Mouse (Mus musculus): ENCODE measurements around the gene Anks3. TPM values are rescaled to one million over a fixed set of nuclear protein-coding genes. Genes with fewer than 3 reads are reported as not detected.

The Anks3 gene
- total and polyA plus RNA-seq, 2 experiments from 2014 or later: 38.0 to 47.7 TPM

DNA sequence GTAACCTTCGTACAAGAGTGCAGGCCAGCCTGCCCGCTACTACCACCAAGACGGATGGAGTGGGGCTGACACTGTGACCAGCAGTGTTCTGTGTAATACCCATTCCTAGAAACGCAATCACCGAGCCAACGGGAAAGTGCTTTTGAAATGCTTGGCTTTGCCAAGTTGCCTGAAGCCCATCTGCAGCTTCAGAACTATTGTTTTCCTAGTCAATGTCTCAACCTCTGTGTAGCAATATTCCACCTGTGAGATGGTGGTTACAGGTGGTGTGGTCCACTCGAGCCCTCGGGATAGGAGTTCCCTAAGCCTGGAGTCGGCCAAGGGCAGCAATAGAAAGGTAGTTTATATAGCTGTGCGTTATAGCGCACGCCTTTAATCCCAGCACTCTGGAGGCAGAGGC lies 20.7 kb upstream of the Anks3 start:
- DNase-seq (ENCODE audit: low spot score) (no peak), ATAC-seq (no peak)
- WGBS: 92% methylated on average over 12 of the region's 12 CpGs
- no peaks in the 10 kb centered on the region for H3K36me3 ChIP-seq (ENCODE audit: insufficient read depth, low read length)
- no peak overlapping the region for H3K4me3 ChIP-seq (ENCODE audit: low read length)
- H3K9ac ChIP-seq (replicated peaks; ENCODE audit: low read length): no peak overlapping the region
- no peak overlapping the region for H3K4me2 ChIP-seq (ENCODE audit: low read depth, low read length)
- no peak for TF ChIP-seq CTCF (IDR thresholded peaks at IDR 0.05; ENCODE audit: low read depth)
- H3K27me3 ChIP-seq (ENCODE audit: insufficient read depth, low read length): no peaks in the 10 kb centered on the region
- no peaks in the 10 kb centered on the region for H3K4me1 ChIP-seq (ENCODE audit: insufficient read depth, low read length)
- no peaks in the 10 kb centered on the region for H3K9me3 ChIP-seq (ENCODE audit: low read length)
- no peak overlapping the region for H3K27ac ChIP-seq

- H3K27ac ChIP-seq: no peak overlapping the region
- no peaks in the 10 kb centered on the region for H3K9me3 ChIP-seq (ENCODE audit: low read length)
- TF ChIP-seq CTCF (IDR thresholded peaks at IDR 0.05; ENCODE audit: low read depth): peak; percentile 67
- WGBS: 66% methylated on average over 4 of the region's 4 CpGs
- H3K4me2 ChIP-seq (ENCODE audit: low read depth, low read length): no peak overlapping the region
- no peaks in the 10 kb centered on the region for H3K27me3 ChIP-seq (ENCODE audit: insufficient read depth, low read length)
- no peak overlapping the region for H3K9ac ChIP-seq (replicated peaks; ENCODE audit: low read length)
- no peak overlapping the region for H3K4me3 ChIP-seq (ENCODE audit: low read length)
- no peaks in the 10 kb centered on the region for H3K4me1 ChIP-seq (ENCODE audit: insufficient read depth, low read length)
- no peaks in the 10 kb centered on the region for H3K36me3 ChIP-seq (ENCODE audit: insufficient read depth, low read length)
- peak; percentile 39 for DNase-seq (ENCODE audit: low spot score)
- peak; percentile 59; the same call in 1 of the 2 replicates for ATAC-seq
These were observed 15.9 kb upstream of the Anks3 start for GRCm38 (mm10) chr16:4979755-4980380.

DNA sequence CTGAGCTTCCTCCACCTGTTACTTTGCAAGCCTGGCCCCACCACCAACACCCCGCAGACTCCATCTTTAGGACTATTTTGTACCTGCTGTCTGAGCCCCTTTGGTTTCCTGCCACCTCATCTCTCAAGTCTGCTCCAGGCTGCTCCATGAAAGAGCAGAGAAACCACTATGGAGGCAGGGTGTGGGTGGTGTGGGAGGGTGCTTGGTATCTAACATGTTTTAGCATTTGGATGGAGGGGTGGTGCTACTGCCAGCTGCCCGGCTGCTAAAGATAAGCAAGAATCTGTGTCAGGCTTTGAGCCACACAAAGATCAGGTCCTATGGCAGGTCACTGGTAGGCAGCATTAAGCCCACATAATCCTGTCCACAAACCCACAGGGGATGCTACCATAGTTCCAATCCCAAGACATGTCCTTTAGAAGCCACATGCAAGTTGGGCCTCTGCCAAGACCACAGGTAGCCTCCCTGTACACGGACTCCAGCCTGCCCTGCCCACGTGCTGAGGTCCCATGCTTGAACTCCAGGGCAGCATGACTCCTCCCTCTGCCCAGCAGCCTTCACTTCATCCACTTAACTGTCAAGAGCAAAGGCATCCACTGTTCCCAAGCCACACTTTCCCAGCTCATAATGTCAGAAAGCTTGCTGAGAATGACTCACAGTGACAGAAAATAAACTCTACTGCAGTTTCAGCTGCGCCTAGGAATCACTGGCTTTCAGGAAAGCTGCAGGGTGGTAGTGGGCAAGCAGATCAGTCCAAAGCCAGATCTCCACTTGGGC lies 14.5 kb upstream of the Anks3 start:
- Histone ChIP-seq H3K36me3 (ENCODE audit: insufficient read depth, low read length) (no peaks in the 10 kb centered on the region), H3K27ac (no peak overlapping the region), H3K4me2 (ENCODE audit: low read depth, low read length) (no peak overlapping the region), H3K9me3 (ENCODE audit: low read length) (no peaks in the 10 kb centered on the region), H3K27me3 (ENCODE audit: insufficient read depth, low read length) (no peaks in the 10 kb centered on the region), H3K4me1 (ENCODE audit: insufficient read depth, low read length) (no peaks in the 10 kb centered on the region), H3K4me3 (ENCODE audit: low read length) (no peak overlapping the region), H3K9ac (replicated peaks; ENCODE audit: low read length) (no peak overlapping the region)
- 61% methylated on average over 5 of the region's 5 CpGs for WGBS
- TF ChIP-seq CTCF (IDR thresholded peaks at IDR 0.05; ENCODE audit: low read depth): no peak
- DNase-seq (ENCODE audit: low spot score): no peak
- ATAC-seq: no peak

DNA sequence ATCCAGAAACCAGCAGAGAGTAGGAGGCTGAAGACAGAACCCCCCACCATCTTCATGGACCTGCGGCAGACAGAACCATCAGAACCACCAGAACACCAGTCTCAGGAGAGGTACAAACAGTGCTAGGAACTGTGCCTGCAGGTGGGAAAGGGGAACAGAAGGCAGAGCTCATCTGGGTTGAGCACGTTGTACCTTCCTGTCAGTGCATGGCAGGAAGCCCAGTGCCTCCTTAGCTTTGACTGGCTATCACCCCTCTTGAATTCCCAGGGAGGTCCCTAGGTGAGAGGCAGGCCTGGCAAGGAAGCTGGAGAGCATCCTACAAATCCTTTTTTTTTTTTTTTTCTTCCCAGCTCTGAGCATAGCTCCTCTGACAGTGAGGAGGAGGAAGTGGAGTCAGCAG lies 12.2 kb upstream of the Anks3 start:
- H3K9me3 ChIP-seq (ENCODE audit: low read length): no peaks in the 10 kb centered on the region
- no peak overlapping the region for H3K27ac ChIP-seq
- H3K36me3 ChIP-seq (ENCODE audit: insufficient read depth, low read length): no peaks in the 10 kb centered on the region
- H3K9ac ChIP-seq (replicated peaks; ENCODE audit: low read length): no peak overlapping the region
- H3K4me2 ChIP-seq (ENCODE audit: low read depth, low read length): no peak overlapping the region
- H3K27me3 ChIP-seq (ENCODE audit: insufficient read depth, low read length): no peaks in the 10 kb centered on the region
- ATAC-seq (no peak), DNase-seq (ENCODE audit: low spot score) (no peak)
- H3K4me1 ChIP-seq (ENCODE audit: insufficient read depth, low read length): no peaks in the 10 kb centered on the region
- H3K4me3 ChIP-seq (ENCODE audit: low read length): no peak overlapping the region
- no peak for TF ChIP-seq CTCF (IDR thresholded peaks at IDR 0.05; ENCODE audit: low read depth)
- WGBS: 54% methylated on average over 2 of the region's 2 CpGs

DNA sequence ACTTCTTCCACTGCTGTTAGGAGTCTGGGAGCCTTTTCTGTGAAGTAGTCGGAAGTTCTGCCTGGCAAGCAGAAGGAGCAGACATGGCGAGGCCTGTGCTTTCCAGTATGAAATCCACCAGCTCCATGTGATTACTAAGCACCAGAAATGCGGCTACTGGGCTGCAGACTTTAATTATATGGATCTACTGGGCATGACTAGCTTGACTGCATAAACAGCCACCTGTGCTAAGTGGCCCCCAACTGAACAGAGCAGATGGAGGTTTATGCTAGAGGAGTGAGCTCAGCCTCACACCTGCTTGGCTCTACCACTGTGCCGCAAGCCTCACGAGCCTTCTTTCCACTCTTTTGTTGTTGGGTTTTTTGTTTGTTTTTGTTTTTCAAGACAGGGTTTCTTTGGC lies 10.5 kb upstream of the Anks3 start:
- H3K27ac ChIP-seq: no peak overlapping the region
- no peak overlapping the region for H3K4me3 ChIP-seq (ENCODE audit: low read length)
- no peak for TF ChIP-seq CTCF (IDR thresholded peaks at IDR 0.05; ENCODE audit: low read depth)
- no peaks in the 10 kb centered on the region for H3K4me1 ChIP-seq (ENCODE audit: insufficient read depth, low read length)
- no peak overlapping the region for H3K9ac ChIP-seq (replicated peaks; ENCODE audit: low read length)
- no peaks in the 10 kb centered on the region for H3K9me3 ChIP-seq (ENCODE audit: low read length)
- DNase-seq (ENCODE audit: low spot score): no peak
- H3K27me3 ChIP-seq (ENCODE audit: insufficient read depth, low read length): no peaks in the 10 kb centered on the region
- no peaks in the 10 kb centered on the region for H3K36me3 ChIP-seq (ENCODE audit: insufficient read depth, low read length)
- no peak overlapping the region for H3K4me2 ChIP-seq (ENCODE audit: low read depth, low read length)
- WGBS: 73% methylated on average over 5 of the region's 5 CpGs
- no peak for ATAC-seq

DNA sequence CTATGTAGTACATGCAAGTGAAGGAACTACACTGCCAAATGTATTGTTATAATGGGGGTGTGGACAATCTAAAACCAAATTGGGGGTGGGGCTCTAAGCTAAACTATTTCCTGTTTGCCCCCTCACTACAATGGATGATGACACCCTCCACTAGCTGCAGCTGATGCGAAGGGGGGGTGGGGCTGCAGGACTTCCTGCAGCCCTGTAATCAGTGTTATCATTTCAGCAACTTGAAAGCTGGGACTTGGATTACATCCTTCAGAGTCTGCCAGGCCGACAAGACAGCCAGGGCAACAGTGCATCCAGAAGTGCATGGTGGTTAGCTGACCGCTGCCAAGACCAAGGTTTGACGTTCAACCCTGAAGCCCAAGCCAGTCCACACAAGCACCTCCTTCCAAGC lies 7.6 kb upstream of the Anks3 start:
- Histone ChIP-seq H3K27me3 (ENCODE audit: insufficient read depth, low read length) (no peaks in the 10 kb centered on the region), H3K4me2 (ENCODE audit: low read depth, low read length) (no peak overlapping the region), H3K27ac (no peak overlapping the region), H3K9ac (replicated peaks; ENCODE audit: low read length) (no peak overlapping the region), H3K36me3 (ENCODE audit: insufficient read depth, low read length) (no peaks in the 10 kb centered on the region), H3K4me3 (ENCODE audit: low read length) (no peak overlapping the region), H3K4me1 (ENCODE audit: insufficient read depth, low read length) (no peaks in the 10 kb centered on the region), H3K9me3 (ENCODE audit: low read length) (no peaks in the 10 kb centered on the region)
- no peak for TF ChIP-seq CTCF (IDR thresholded peaks at IDR 0.05; ENCODE audit: low read depth)
- ATAC-seq: no peak
- 88% methylated on average over 4 of the region's 4 CpGs for WGBS
- DNase-seq (ENCODE audit: low spot score): no peak

All from hindbrain, postnatal 0 days (tissue).